Mouse (Mus musculus) limb, embryonic 15.5 days (tissue): ENCODE measurements at regions not wholly inside any gene's neighbourhood (a gene's known extent, or its start where the extent isn't known, plus 50 kb on each side); places are given as distances from the start of the nearest gene placed in this dataset.

Experiments
- ATAC-seq: fragments of 200-750 bp; cut with Nextera tagmentation; 2 replicates; pipeline ENCODE4 v1.8.0; 2017; ENCODE audit warnings: low read depth, moderate TSS enrichment; ENCODE audit not compliant: insufficient number of reproducible peaks, low FRiP score, low TSS enrichment
- H3K27ac ChIP-seq: fragments of 300-500 bp; sonication (generic); 2 replicates; pipeline ENCODE4 v1.5.1; 2015; ENCODE audit warnings: moderate library complexity, mild to moderate bottlenecking, inconsistent platforms
- H3K27me3 ChIP-seq: fragments of 300-500 bp; sonication (generic); 2 replicates; pipeline ENCODE4 v1.6.1; 2015; ENCODE audit warnings: inconsistent platforms
- H3K36me3 ChIP-seq: fragments of 300-500 bp; sonication (generic); 2 replicates; pipeline ENCODE4 v1.6.1; 2015; ENCODE audit warnings: inconsistent platforms
- H3K4me1 ChIP-seq: fragments of 300-500 bp; sonication (generic); 2 replicates; pipeline ENCODE4 v1.6.1; 2015; ENCODE audit warnings: inconsistent platforms
- H3K4me2 ChIP-seq: fragments of 300-500 bp; sonication (generic); 2 replicates; pipeline ENCODE4 v1.6.1; 2015; ENCODE audit warnings: mild to moderate bottlenecking, inconsistent platforms
- H3K4me3 ChIP-seq: fragments of 300-500 bp; sonication (generic); 2 replicates; pipeline ENCODE4 v1.5.1; 2015; ENCODE audit warnings: mild to moderate bottlenecking, inconsistent platforms
- H3K9ac ChIP-seq: fragments of 300-500 bp; sonication (generic); 2 replicates; pipeline ENCODE4 v1.6.1; 2015; ENCODE audit warnings: inconsistent platforms
- H3K9me3 ChIP-seq: fragments of 300-500 bp; sonication (generic); 2 replicates; pipeline ENCODE4 v1.6.1; 2016; ENCODE audit warnings: inconsistent platforms
- WGBS: fragments of 180-500 bp; shearing (Covaris S2); methylation state at CpG from one replicate; pipeline ENCODE4 v1.1.7; 2015; 5-methylcytosine and 5-hydroxymethylcytosine counted together

GRCm38 (mm10) chr13:44156546-44156945 lies 372.0 kb downstream of the Cd83 start:
- ATAC-seq: no peak
- Histone ChIP-seq H3K27me3 (no peaks in the 10 kb centered on the region), H3K4me1 (no peaks in the 10 kb centered on the region), H3K4me2 (no peak overlapping the region), H3K27ac (no peak overlapping the region), H3K4me3 (no peak overlapping the region), H3K9me3 (no peaks in the 10 kb centered on the region), H3K9ac (no peak overlapping the region), H3K36me3 (no peaks in the 10 kb centered on the region)
- WGBS: 68% methylated on average over 3 of the region's 3 CpGs

GRCm38 (mm10) chr13:44157236-44157635 lies 372.7 kb downstream of the Cd83 start:
- Histone ChIP-seq H3K27me3 (no peaks in the 10 kb centered on the region), H3K4me1 (no peaks in the 10 kb centered on the region), H3K36me3 (no peaks in the 10 kb centered on the region), H3K9ac (no peak overlapping the region), H3K27ac (no peak overlapping the region), H3K4me3 (no peak overlapping the region), H3K4me2 (no peak overlapping the region), H3K9me3 (no peaks in the 10 kb centered on the region)
- WGBS: 78% methylated on average over 4 of the region's 4 CpGs
- ATAC-seq: no peak

- Histone ChIP-seq H3K9me3 (no peaks in the 10 kb centered on the region), H3K27ac (no peak overlapping the region), H3K4me2 (no peak overlapping the region), H3K36me3 (no peaks in the 10 kb centered on the region), H3K4me1 (no peaks in the 10 kb centered on the region), H3K9ac (no peak overlapping the region), H3K27me3 (no peaks in the 10 kb centered on the region), H3K4me3 (no peak overlapping the region)
- ATAC-seq: no peak
- 66% methylated on average over 6 of the region's 6 CpGs for WGBS
These were observed 373.8 kb downstream of the Cd83 start for GRCm38 (mm10) chr13:44158364-44158763.

- no peak for ATAC-seq
- WGBS: 84% methylated on average over 2 of the region's 2 CpGs
These were observed 374.8 kb downstream of the Cd83 start for GRCm38 (mm10) chr13:44159346-44159745.

GRCm38 (mm10) chr13:44164746-44165145 lies 380.2 kb downstream of the Cd83 start:
- Histone ChIP-seq H3K9me3 (no peaks in the 10 kb centered on the region), H3K27me3 (no peaks in the 10 kb centered on the region), H3K36me3 (no peaks in the 10 kb centered on the region), H3K4me2 (no peak overlapping the region), H3K9ac (no peak overlapping the region), H3K27ac (no peak overlapping the region), H3K4me3 (no peak overlapping the region), H3K4me1 (0 out of 2 replicates have a peak, but pooled peaks cover 4% of the 10 kb centered on the region)
- ATAC-seq: no peak

More at GRCm38 (mm10) chr13:44159346-44159745, 374.8 kb downstream of the Cd83 start:
- Histone ChIP-seq H3K36me3 (no peaks in the 10 kb centered on the region), H3K27me3 (no peaks in the 10 kb centered on the region), H3K9me3 (no peaks in the 10 kb centered on the region), H3K9ac (no peak overlapping the region), H3K27ac (no peak overlapping the region), H3K4me1 (no peaks in the 10 kb centered on the region), H3K4me2 (no peak overlapping the region), H3K4me3 (no peak overlapping the region)

GRCm38 (mm10) chr13:44167186-44167585 lies 382.6 kb downstream of the Cd83 start:
- Histone ChIP-seq H3K4me2 (no peak overlapping the region), H3K4me1 (0 out of 2 replicates have a peak, but pooled peaks cover 4% of the 10 kb centered on the region), H3K27me3 (no peaks in the 10 kb centered on the region), H3K27ac (no peak overlapping the region), H3K36me3 (no peaks in the 10 kb centered on the region), H3K9me3 (no peaks in the 10 kb centered on the region), H3K4me3 (no peak overlapping the region), H3K9ac (no peak overlapping the region)
- 56% methylated on average over 9 of the region's 9 CpGs for WGBS
- ATAC-seq: no peak

GRCm38 (mm10) chr13:44168186-44168585 lies 383.6 kb downstream of the Cd83 start:
- Histone ChIP-seq H3K27me3 (no peaks in the 10 kb centered on the region), H3K9me3 (no peaks in the 10 kb centered on the region), H3K36me3 (no peaks in the 10 kb centered on the region), H3K4me3 (no peak overlapping the region), H3K4me2 (no peak overlapping the region), H3K9ac (no peak overlapping the region), H3K4me1 (0 out of 2 replicates have a peak, but pooled peaks cover 4% of the 10 kb centered on the region), H3K27ac (no peak overlapping the region)
- no peak for ATAC-seq
- 58% methylated on average over 5 of the region's 5 CpGs for WGBS

- Histone ChIP-seq H3K9me3 (no peaks in the 10 kb centered on the region), H3K4me3 (no peak overlapping the region), H3K27ac (no peak overlapping the region), H3K36me3 (no peaks in the 10 kb centered on the region), H3K9ac (no peak overlapping the region), H3K27me3 (no peaks in the 10 kb centered on the region), H3K4me1 (peaks cover 16% of the 10 kb centered on the region), H3K4me2 (no peak overlapping the region)
- 68% methylated on average over 6 of the region's 6 CpGs for WGBS
- no peak for ATAC-seq
These were observed 387.1 kb downstream of the Cd83 start for GRCm38 (mm10) chr13:44171639-44172038.

GRCm38 (mm10) chr13:44172701-44173100 lies 388.1 kb downstream of the Cd83 start:
- Histone ChIP-seq H3K4me3 (no peak overlapping the region), H3K27me3 (no peaks in the 10 kb centered on the region), H3K9ac (no peak overlapping the region), H3K4me2 (no peak overlapping the region), H3K9me3 (no peaks in the 10 kb centered on the region), H3K36me3 (no peaks in the 10 kb centered on the region), H3K27ac (no peak overlapping the region), H3K4me1 (peaks cover 16% of the 10 kb centered on the region)
- 88% methylated on average over 5 of the region's 5 CpGs for WGBS
- no peak for ATAC-seq

GRCm38 (mm10) chr13:44174236-44174635 lies 389.7 kb downstream of the Cd83 start:
- ATAC-seq: no peak
- no peak overlapping the region for H3K4me3 ChIP-seq
- WGBS: 82% methylated on average over 2 of the region's 2 CpGs

GRCm38 (mm10) chr13:44175300-44176036 lies 390.9 kb downstream of the Cd83 start:
- H3K4me2 ChIP-seq: no peak overlapping the region
- no peaks in the 10 kb centered on the region for H3K27me3 ChIP-seq
- no peak overlapping the region for H3K9ac ChIP-seq
- no peaks in the 10 kb centered on the region for H3K9me3 ChIP-seq
- 41% methylated on average over 8 of the region's 8 CpGs for WGBS
- no peak overlapping the region for H3K27ac ChIP-seq
- H3K4me3 ChIP-seq: no peak overlapping the region
- no peaks in the 10 kb centered on the region for H3K36me3 ChIP-seq
- H3K4me1 ChIP-seq: peaks cover 12% of the 10 kb centered on the region
- peak; percentile 55; the same call in 1 of the 2 replicates for ATAC-seq

More at GRCm38 (mm10) chr13:44174236-44174635, 389.7 kb downstream of the Cd83 start:
- Histone ChIP-seq H3K4me1 (peaks cover 12% of the 10 kb centered on the region), H3K9ac (no peak overlapping the region), H3K36me3 (no peaks in the 10 kb centered on the region), H3K27me3 (no peaks in the 10 kb centered on the region), H3K27ac (no peak overlapping the region), H3K4me2 (no peak overlapping the region), H3K9me3 (no peaks in the 10 kb centered on the region)

- Histone ChIP-seq H3K4me2 (no peak overlapping the region), H3K27me3 (no peaks in the 10 kb centered on the region), H3K9me3 (no peaks in the 10 kb centered on the region), H3K27ac (no peak overlapping the region), H3K9ac (no peak overlapping the region), H3K4me1 (peaks cover 12% of the 10 kb centered on the region), H3K4me3 (no peak overlapping the region), H3K36me3 (no peaks in the 10 kb centered on the region)
- 81% methylated on average over 8 of the region's 8 CpGs for WGBS
- ATAC-seq: no peak
These were observed 391.5 kb downstream of the Cd83 start for GRCm38 (mm10) chr13:44176121-44176520.
